Mouse (Mus musculus) limb, embryonic 11.5 days (tissue): Measurements from ENCODE around the gene Thoc5. TPM values are rescaled to one million over a fixed set of nuclear protein-coding genes. Genes with fewer than 3 reads are reported as not detected.
A peak's percentile ranks its signal among the peaks of the same experiment; 100 is the strongest.

ENCODE experiments used
- ATAC-seq: fragments of 200-750 bp; cut with Nextera tagmentation; 2 replicates; pipeline ENCODE4 v1.8.0; 2017; ENCODE audit warnings: low read depth; ENCODE audit not compliant: insufficient number of reproducible peaks, low FRiP score, low TSS enrichment
- DNase-seq: peaks from one replicate; pipeline ENCODE4 v3.0.0-alpha.2; 2015; ENCODE audit warnings: low spot score
- H3K27ac ChIP-seq: fragments of 300-500 bp; sonication (generic); replicated peaks from 2 replicates; pipeline ENCODE4 v1.5.1; 2014; ENCODE audit warnings: low read depth, mild to moderate bottlenecking, low read length
- H3K27me3 ChIP-seq: fragments of 300-500 bp; sonication (generic); 2 replicates; pipeline ENCODE4 v1.6.1; 2014; ENCODE audit warnings: mild to moderate bottlenecking, low read length, mixed read lengths; ENCODE audit not compliant: control insufficient read depth, insufficient read depth
- H3K36me3 ChIP-seq: fragments of 300-500 bp; sonication (generic); 2 replicates; pipeline ENCODE4 v1.6.1; 2014; ENCODE audit warnings: mild to moderate bottlenecking, low read length, moderate library complexity, mixed read lengths; ENCODE audit not compliant: control insufficient read depth, insufficient read depth
- H3K4me1 ChIP-seq: fragments of 300-500 bp; sonication (generic); 2 replicates; pipeline ENCODE4 v1.6.1; 2014; ENCODE audit warnings: low read length, mixed read lengths; ENCODE audit not compliant: control insufficient read depth, insufficient read depth
- H3K4me2 ChIP-seq: fragments of 300-500 bp; sonication (generic); 2 replicates; pipeline ENCODE4 v1.6.1; 2014; ENCODE audit warnings: low read depth, mild to moderate bottlenecking, moderate library complexity; ENCODE audit not compliant: severe bottlenecking
- H3K4me3 ChIP-seq: fragments of 300-500 bp; sonication (generic); 2 replicates; pipeline ENCODE4 v1.5.1; 2014; ENCODE audit warnings: low read depth, low read length
- H3K9ac ChIP-seq: fragments of 300-500 bp; sonication (generic); 2 replicates; pipeline ENCODE4 v1.6.1; 2014; ENCODE audit warnings: mild to moderate bottlenecking, low read length
- H3K9me3 ChIP-seq: fragments of 300-500 bp; sonication (generic); 2 replicates; pipeline ENCODE4 v1.6.1; 2016; ENCODE audit warnings: low read length; ENCODE audit not compliant: control insufficient read depth
- WGBS: fragments of 180-500 bp; shearing (Covaris S2); extraction: QIAGEN DNeasy Blood & Tissue Kit; methylation state at CpG from one replicate; pipeline ENCODE4 v1.1.7; 2014; 5-methylcytosine and 5-hydroxymethylcytosine counted together
- polyA plus RNA-seq: library from polyadenylated mRNA; unstranded; fragments of >200 nt; fragmentation: Nextera tagmentation; extraction: Ambion mirVana; gene quantifications from 2 replicates; pipeline ENCODE4 v1.2.1, GENCODE M21; 2014

The Thoc5 gene
- polyA plus RNA-seq, 1 experiment from 2014 or later, result 50.6 TPM

GRCm38 (mm10) chr11:4885385-4885903, 9.7 kb upstream of the Thoc5 start:
- Histone ChIP-seq H3K9ac (no peak overlapping the region), H3K4me1 (no peaks in the 10 kb centered on the region), H3K9me3 (no peaks in the 10 kb centered on the region), H3K36me3 (peaks cover 11% of the 10 kb centered on the region; the same call in 1 of the 2 replicates), H3K27ac (no peak overlapping the region), H3K27me3 (no peaks in the 10 kb centered on the region), H3K4me3 (no peak overlapping the region), H3K4me2 (no peak overlapping the region)
- 65% methylated on average over 2 of the region's 2 CpGs for WGBS
- ATAC-seq (no peak), DNase-seq (peak; percentile 70)

GRCm38 (mm10) chr11:4886987-4887386, 8.1 kb upstream of the Thoc5 start:
- peaks cover 11% of the 10 kb centered on the region; the same call in 1 of the 2 replicates for H3K36me3 ChIP-seq
- no peak overlapping the region for H3K4me3 ChIP-seq
- no peaks in the 10 kb centered on the region for H3K4me1 ChIP-seq
- no peak overlapping the region for H3K9ac ChIP-seq
- no peak overlapping the region for H3K27ac ChIP-seq
- ATAC-seq (no peak), DNase-seq (no peak)
- H3K27me3 ChIP-seq, result no peaks in the 10 kb centered on the region
- H3K4me2 ChIP-seq, result no peak overlapping the region
- WGBS, result 92% methylated on average over 3 of the region's 3 CpGs
- H3K9me3 ChIP-seq, result no peaks in the 10 kb centered on the region

GRCm38 (mm10) chr11:4900437-4900836, 5.3 kb downstream of the Thoc5 start:
- Histone ChIP-seq H3K4me2 (no peak overlapping the region), H3K4me3 (no peak overlapping the region), H3K27me3 (no peaks in the 10 kb centered on the region), H3K9ac (no peak overlapping the region), H3K4me1 (no peaks in the 10 kb centered on the region), H3K36me3 (peaks cover 4% of the 10 kb centered on the region; the same call in 1 of the 2 replicates), H3K27ac (no peak overlapping the region), H3K9me3 (no peaks in the 10 kb centered on the region)
- ATAC-seq (no peak), DNase-seq (no peak)
- 69% methylated on average over 5 of the region's 5 CpGs for WGBS

GRCm38 (mm10) chr11:4901956-4902355, 6.8 kb downstream of the Thoc5 start:
- DNase-seq (no peak), ATAC-seq (no peak)
- peaks cover 4% of the 10 kb centered on the region; the same call in 1 of the 2 replicates for H3K36me3 ChIP-seq
- no peaks in the 10 kb centered on the region for H3K27me3 ChIP-seq
- 90% methylated on average over 6 of the region's 6 CpGs for WGBS
- H3K4me3 ChIP-seq, result no peak overlapping the region
- H3K27ac ChIP-seq, result no peak overlapping the region
- no peak overlapping the region for H3K4me2 ChIP-seq
- H3K4me1 ChIP-seq, result no peaks in the 10 kb centered on the region
- H3K9ac ChIP-seq, result no peak overlapping the region
- no peaks in the 10 kb centered on the region for H3K9me3 ChIP-seq

GRCm38 (mm10) chr11:4906231-4906630, 11.1 kb downstream of the Thoc5 start:
- WGBS, result 95% methylated on average over 6 of the region's 6 CpGs

GRCm38 (mm10) chr11:4916068-4916467, 20.9 kb downstream of the Thoc5 start:
- no peak for ATAC-seq
- DNase-seq, result peak; percentile 67

More at GRCm38 (mm10) chr11:4906231-4906630, 11.1 kb downstream of the Thoc5 start:
- no peak for ATAC-seq
- no peaks in the 10 kb centered on the region for H3K27me3 ChIP-seq
- H3K4me2 ChIP-seq, result no peak overlapping the region
- no peak overlapping the region for H3K4me3 ChIP-seq
- H3K9ac ChIP-seq, result no peak overlapping the region
- DNase-seq, result no peak
- H3K4me1 ChIP-seq, result no peaks in the 10 kb centered on the region
- peaks cover 4% of the 10 kb centered on the region; the same call in 1 of the 2 replicates for H3K36me3 ChIP-seq
- no peak overlapping the region for H3K27ac ChIP-seq
- no peaks in the 10 kb centered on the region for H3K9me3 ChIP-seq

GRCm38 (mm10) chr11:4921281-4921680, 26.2 kb downstream of the Thoc5 start:
- Histone ChIP-seq H3K4me1 (no peaks in the 10 kb centered on the region), H3K27ac (no peak overlapping the region), H3K9me3 (no peaks in the 10 kb centered on the region), H3K9ac (no peak overlapping the region), H3K4me2 (no peak overlapping the region), H3K36me3 (peaks cover 18% of the 10 kb centered on the region; the same call in 1 of the 2 replicates), H3K4me3 (no peak overlapping the region), H3K27me3 (no peaks in the 10 kb centered on the region; the same call in 1 of the 2 replicates)
- no peak for DNase-seq
- ATAC-seq, result no peak
- 88% methylated on average over 2 of the region's 2 CpGs for WGBS

More at GRCm38 (mm10) chr11:4916068-4916467, 20.9 kb downstream of the Thoc5 start:
- 50% methylated on average over 1 of the region's 1 CpGs for WGBS
- Histone ChIP-seq H3K4me2 (no peak overlapping the region), H3K9ac (no peak overlapping the region), H3K36me3 (peaks cover 18% of the 10 kb centered on the region), H3K27ac (no peak overlapping the region), H3K4me3 (no peak overlapping the region), H3K9me3 (no peaks in the 10 kb centered on the region), H3K27me3 (no peaks in the 10 kb centered on the region), H3K4me1 (no peaks in the 10 kb centered on the region)

- H3K4me3 ChIP-seq, result no peak overlapping the region
- H3K27me3 ChIP-seq, result no peaks in the 10 kb centered on the region; the same call in 1 of the 2 replicates
- H3K9ac ChIP-seq, result no peak overlapping the region
- no peak for DNase-seq
- no peak overlapping the region for H3K4me2 ChIP-seq
- no peaks in the 10 kb centered on the region for H3K9me3 ChIP-seq
- 92% methylated on average over 7 of the region's 7 CpGs for WGBS
- H3K4me1 ChIP-seq, result no peaks in the 10 kb centered on the region
- ATAC-seq, result no peak
- no peak overlapping the region for H3K27ac ChIP-seq
- H3K36me3 ChIP-seq, result peaks cover 20% of the 10 kb centered on the region; the same call in 1 of the 2 replicates
Observed at GRCm38 (mm10) chr11:4921751-4922150, 26.6 kb downstream of the Thoc5 start.

- Histone ChIP-seq H3K36me3 (peaks cover 12% of the 10 kb centered on the region; the same call in 1 of the 2 replicates), H3K9ac (no peak overlapping the region), H3K4me2 (no peak overlapping the region), H3K9me3 (no peaks in the 10 kb centered on the region), H3K27ac (no peak overlapping the region), H3K27me3 (no peaks in the 10 kb centered on the region), H3K4me3 (no peak overlapping the region), H3K4me1 (no peaks in the 10 kb centered on the region)
- WGBS, result 86% methylated on average over 3 of the region's 3 CpGs
- ATAC-seq (no peak), DNase-seq (no peak)
Observed at GRCm38 (mm10) chr11:4927224-4927623, 32.1 kb downstream of the Thoc5 start.
